Mouse (Mus musculus) brain, embryonic 14.5 days (tissue): ENCODE results near the gene Ttc9b.

Source experiments
- CTCF ChIP-seq: fragments of 200-500 bp; IDR thresholded peaks from 2 replicates; pipeline ENCODE4 v1.5.1; 2012; ENCODE audit warnings: inconsistent platforms, mild to moderate bottlenecking, moderate library complexity, borderline replicate concordance; ENCODE audit not compliant: insufficient read depth, insufficient read length; ENCODE audit errors: extremely low read depth
- POLR2A ChIP-seq: fragments of 200-500 bp; IDR thresholded peaks from 2 replicates; pipeline ENCODE4 v1.6.1; 2012; ENCODE audit warnings: mild to moderate bottlenecking, inconsistent platforms, borderline replicate concordance; ENCODE audit not compliant: poor library complexity, insufficient read depth, insufficient read length, severe bottlenecking; ENCODE audit errors: extremely low read depth

GRCm38 (mm10) chr7:27621028-27621427 lies 32.7 kb upstream of the Ttc9b start:
- no peak for TF ChIP-seq POLR2A
- no peak for TF ChIP-seq CTCF
